Mouse (Mus musculus): Measurements from ENCODE around the gene C1ra.
"Not testable (repeated sequence)": the region's sequence is repeated elsewhere in the genome, so short reads cannot be mapped to it uniquely, and the experiment has no call there.

C1ra gene

DNA sequence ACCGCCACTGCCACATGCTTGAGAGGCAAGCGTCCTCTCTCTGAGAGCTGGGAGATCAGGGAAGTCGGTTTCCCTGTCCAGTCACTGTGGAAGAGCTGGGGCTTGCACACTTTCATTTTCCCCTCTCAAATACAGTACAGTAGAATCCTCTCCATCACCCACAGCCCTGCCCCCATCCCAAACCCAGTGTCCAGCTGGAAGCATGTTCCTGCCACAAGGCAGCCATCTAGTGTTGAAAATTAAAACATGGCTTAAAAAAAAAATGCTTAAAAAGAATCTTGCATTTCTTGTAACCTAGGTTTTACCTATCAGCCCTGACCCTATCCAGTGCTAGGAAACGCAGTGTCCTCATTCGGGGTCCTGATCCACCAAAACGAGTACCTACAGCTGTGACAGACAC is 32.3 kb downstream of the C1ra start:
- DNase-seq (ENCODE audit: low read depth, low spot score): no peak

GRCm38 (mm10) chr6:124545425-124545824 is 33.2 kb downstream of the C1ra start:
- DNase-seq (ENCODE audit: low read depth, low spot score): no peak

DNA sequence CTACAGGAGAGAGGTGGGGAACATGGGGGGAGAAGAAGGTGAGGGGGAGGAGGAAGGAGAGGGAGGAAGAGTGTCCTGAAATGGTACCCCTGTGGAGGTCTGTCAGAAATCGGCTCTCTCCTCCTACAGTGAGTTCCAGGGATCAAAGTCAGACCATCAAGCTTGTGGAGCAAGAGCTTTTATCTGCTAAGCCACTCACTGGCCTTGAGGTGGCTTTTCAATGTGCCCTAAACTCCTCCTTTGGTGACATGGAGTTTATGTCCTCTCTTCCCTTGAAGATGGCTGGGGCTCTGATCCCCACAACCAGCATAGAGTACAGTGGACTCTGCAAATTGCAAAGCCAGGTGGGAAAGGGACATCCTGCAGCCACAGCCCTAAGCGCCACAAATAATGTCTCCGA is 35.8 kb downstream of the C1ra start:
- DNase-seq (ENCODE audit: low read depth, low spot score): not testable (repeated sequence)

DNA sequence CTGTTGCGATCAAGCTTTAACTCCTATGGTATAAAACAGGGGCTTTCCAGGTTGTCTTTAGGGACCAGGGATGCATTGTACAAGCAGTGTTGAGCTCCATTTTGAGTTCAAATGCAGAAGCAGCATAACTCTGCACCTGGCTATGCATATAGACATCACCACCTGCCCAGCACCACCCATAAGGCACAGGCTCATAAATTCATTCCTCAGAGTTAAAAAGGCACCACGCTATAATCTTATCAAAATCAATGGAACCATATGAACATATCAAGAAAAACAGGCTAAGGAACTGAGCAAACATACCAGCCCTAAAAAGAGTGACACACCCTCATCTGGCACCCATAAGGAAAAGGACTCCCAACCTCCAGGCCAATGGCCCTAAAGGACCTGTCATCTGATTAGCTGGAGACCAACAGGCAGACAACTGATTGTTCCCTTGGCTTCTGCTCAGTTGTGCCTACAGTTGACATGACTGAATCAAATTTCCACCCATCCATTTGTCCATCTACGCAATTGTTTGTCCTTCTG is 36.9 kb downstream of the C1ra start:
- DNase-seq (ENCODE audit: low read depth, low spot score): no peak

- DNase-seq (ENCODE audit: low read depth, low spot score): no peak
Observed at GRCm38 (mm10) chr6:124552766-124553165, 40.6 kb downstream of the C1ra start.

DNA sequence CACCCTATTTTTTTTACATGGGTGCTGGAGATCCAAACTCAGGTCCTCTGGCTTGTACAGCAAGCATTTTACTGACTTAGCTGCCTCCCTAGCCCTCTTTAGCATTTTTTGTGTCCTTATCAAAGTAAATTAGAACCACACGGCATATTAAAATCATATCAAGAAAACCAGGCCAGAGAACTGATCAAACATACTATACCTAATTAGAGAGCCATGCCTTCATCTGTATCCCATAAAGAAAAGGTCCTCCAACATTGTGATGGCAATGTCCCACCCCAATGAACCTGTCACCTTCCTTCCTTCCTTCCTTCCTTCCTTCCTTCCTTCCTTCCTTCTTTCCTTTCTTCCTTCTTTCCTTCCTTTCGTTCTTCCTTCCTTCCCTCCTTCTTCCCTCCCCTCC is 43.8 kb downstream of the C1ra start:
- DNase-seq (ENCODE audit: low read depth, low spot score): not testable (repeated sequence)

DNA sequence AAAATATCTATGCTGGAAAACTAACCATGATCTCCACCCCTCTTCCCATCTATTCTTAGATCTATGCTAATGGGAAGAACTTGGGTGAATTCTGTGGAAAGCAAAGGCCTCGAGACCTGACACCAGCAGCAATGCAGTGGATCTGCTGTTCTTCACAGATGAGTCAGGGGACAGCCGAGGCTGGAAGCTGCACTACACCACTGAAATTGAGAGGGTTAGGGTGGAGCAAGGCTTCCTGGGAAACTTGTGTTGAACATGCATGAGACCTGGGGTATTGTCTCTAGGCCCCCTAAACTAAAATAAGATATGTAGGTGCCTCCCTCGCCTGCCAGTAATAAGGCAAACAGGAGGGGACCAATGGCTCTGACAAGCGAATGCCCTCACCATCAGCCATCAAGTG is 49.0 kb downstream of the C1ra start:
- not testable (repeated sequence) for DNase-seq (ENCODE audit: low read depth, low spot score)

- not testable (repeated sequence) for DNase-seq (ENCODE audit: low read depth, low spot score)
Observed at GRCm38 (mm10) chr6:124561611-124562010, 49.4 kb downstream of the C1ra start.

- DNase-seq (ENCODE audit: low read depth, low spot score): peak; percentile 76
Observed at GRCm38 (mm10) chr6:124570026-124570425, 57.8 kb downstream of the C1ra start, which contains the start of gene C1rb. TSS of gene C1rb (plus strand) at chr6:124570294.

Data from CD4-positive, CD25-positive, alpha-beta regulatory T cell, adult 2 months (primary cell).